Mouse (Mus musculus) kidney, adult 18-20 months (tissue): ENCODE data around the gene Trim42.

Source experiments
- DNase-seq: peaks from one replicate; pipeline ENCODE4 v3.0.0; 2021

Gene Trim42

GRCm38 (mm10) chr9:97369591-97369990 lies at the start of gene Trim42:
Gene Trim42, minus strand, starts transcription at chr9:97369958.
- no peak for DNase-seq

DNA sequence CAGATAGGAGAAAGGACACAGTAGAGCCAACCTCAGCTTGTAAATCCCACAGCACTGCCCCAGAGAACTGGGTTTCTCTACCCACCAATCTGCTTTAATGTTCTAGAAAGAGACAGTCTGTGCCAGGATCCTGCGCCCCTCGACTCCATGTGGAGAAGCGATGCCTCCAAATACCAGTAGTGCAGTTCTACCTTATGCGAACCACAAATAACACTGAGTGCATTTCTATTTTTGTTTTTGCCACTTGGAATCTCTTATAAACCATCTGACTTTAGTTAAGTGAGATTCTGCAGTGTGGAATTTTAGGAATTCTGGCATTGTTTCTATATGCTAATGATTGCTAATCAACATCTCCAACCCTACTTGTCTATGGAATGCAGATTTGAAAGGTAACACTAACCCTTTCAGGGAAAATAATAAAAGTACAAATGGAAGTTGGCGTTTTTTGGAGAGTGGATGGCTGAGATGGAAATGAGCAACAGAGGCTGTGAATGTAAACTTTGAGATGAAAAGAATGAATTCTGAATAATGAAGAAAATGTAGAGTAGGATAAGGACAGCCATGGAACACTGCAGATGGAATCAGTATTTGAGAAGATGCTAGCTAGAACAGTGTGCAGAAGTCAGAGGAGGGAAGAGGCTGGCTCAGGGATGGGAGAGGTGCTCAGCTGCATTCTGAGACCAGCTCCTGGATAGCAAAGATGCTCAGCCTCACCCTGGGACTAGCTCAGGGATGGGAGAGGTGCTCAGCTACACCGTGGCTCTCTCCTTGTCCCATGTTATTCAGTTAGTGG lies 45.3 kb upstream of the Trim42 start:
- DNase-seq: no peak

GRCm38 (mm10) chr9:97408142-97408541 lies 38.4 kb upstream of the Trim42 start:
- no peak for DNase-seq

GRCm38 (mm10) chr9:97356441-97356840 lies 13.3 kb downstream of the Trim42 start:
- no peak for DNase-seq

GRCm38 (mm10) chr9:97344767-97345297 lies 24.9 kb downstream of the Trim42 start:
- peak; percentile 70 for DNase-seq

- DNase-seq: no peak
Measured at GRCm38 (mm10) chr9:97341772-97342171, 28.0 kb downstream of the Trim42 start.

DNA sequence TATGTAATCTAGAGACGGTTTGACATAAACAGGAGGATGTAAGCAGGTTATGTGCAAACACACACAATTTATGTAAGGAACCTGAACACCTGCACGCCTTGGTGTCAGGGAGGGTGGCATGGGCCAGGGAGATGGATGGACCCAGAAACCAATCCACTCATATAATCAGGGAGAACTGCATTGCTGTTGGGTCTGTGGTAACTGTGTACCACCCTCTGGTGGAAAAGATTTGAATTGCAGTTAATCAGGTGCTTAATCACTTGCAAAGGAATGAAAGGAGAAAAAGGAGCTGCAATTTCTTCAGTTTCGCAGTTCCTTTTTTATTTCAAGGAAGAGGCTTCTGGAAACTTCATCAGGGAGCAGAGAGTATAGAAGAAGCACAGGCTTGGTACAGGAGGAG lies 46.9 kb downstream of the Trim42 start:
- DNase-seq: no peak

- DNase-seq: no peak
Measured at GRCm38 (mm10) chr9:97322120-97322519, 47.6 kb downstream of the Trim42 start.

DNA sequence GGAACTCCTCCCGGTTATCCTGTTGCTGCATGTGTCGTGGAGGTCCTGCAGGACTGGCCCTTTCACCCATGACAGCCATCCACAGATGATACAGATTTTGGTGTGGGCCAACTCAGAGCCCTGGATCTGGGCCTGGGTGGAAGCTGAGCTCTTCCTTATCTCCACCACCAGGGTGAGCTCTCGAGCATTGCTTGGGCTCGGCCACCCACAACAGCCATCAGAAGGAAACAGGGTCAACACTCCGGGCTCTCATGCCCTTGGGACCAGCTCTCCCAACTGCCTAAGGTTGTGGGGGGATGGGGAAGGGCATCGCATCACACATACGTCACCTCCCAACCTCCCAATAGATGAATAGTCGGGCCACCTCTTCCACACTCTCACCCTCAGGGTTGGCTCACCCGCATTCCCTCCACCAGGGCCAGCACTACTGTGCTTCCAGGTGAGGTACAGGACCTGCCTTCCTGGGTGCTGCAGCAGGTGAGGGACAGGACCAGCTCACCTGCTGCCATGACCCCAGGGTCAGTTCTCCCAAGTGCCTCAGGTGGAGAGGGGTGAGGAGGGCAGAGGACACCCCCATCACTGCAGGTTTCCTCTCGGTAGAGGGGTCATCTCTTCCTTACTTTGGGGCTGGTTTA lies 54.2 kb downstream of the Trim42 start:
- DNase-seq: peak; percentile 12

- DNase-seq: no peak
Measured at GRCm38 (mm10) chr9:97311614-97312013, 58.1 kb downstream of the Trim42 start.

DNA sequence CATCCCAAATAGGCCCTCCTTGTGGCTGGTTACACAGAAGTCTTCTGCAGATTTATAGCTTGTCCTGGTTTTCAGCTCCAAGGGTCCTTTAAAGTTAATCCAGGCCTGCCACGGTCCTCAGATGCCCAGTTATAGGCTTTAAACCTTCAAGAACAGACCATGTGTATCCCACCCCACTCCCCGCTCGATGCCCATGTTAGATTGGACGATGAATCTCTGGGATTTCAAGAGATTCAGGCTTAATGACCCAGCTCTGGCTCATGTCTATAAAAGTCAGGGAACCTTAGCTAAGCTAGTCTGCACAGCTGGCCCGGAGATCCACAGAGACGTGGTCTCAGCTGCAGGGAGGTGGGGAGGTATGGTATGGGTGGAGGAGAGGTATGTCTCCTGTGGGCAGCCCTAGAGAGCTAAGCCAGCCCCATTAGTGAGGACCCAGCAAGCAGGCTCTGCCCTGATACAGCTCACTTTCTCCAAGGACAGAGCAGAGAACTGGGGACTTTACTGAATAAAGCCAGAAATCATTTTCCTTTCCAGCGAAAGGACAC lies 60.2 kb downstream of the Trim42 start:
- DNase-seq: no peak

- no peak for DNase-seq
Measured at GRCm38 (mm10) chr9:97307705-97308485, 61.9 kb downstream of the Trim42 start.
